Mouse (Mus musculus) stomach, embryonic 14.5 days (tissue): ENCODE data around the gene Gm13178. TPM values are rescaled to one million over a fixed set of nuclear protein-coding genes. Genes with fewer than 3 reads are reported as not detected.

Experiments
- ATAC-seq: fragments of 200-750 bp; cut with Nextera tagmentation; 2 replicates; pipeline ENCODE4 v1.8.0; 2017; ENCODE audit warnings: low read depth, moderate TSS enrichment; ENCODE audit not compliant: insufficient number of reproducible peaks, insufficient read depth, low FRiP score
- H3K27ac ChIP-seq: fragments of 300-500 bp; sonication (generic); 2 replicates; pipeline ENCODE4 v1.5.1; 2014; ENCODE audit warnings: mild to moderate bottlenecking, low read length, moderate library complexity, mixed read lengths
- H3K27me3 ChIP-seq: fragments of 300-500 bp; sonication (generic); 2 replicates; pipeline ENCODE4 v1.6.1; 2014; ENCODE audit warnings: low read length, control low read depth, mixed read lengths; ENCODE audit not compliant: control insufficient read depth, insufficient read depth
- H3K36me3 ChIP-seq: fragments of 300-500 bp; sonication (generic); 2 replicates; pipeline ENCODE4 v1.6.1; 2014; ENCODE audit warnings: mild to moderate bottlenecking, control low read depth, low read length, moderate library complexity, mixed read lengths; ENCODE audit not compliant: control insufficient read depth, insufficient read depth
- H3K4me1 ChIP-seq: fragments of 300-500 bp; sonication (generic); 2 replicates; pipeline ENCODE4 v1.6.1; 2014; ENCODE audit warnings: low read length, control low read depth, mixed read lengths; ENCODE audit not compliant: control insufficient read depth, insufficient read depth
- H3K4me2 ChIP-seq: fragments of 300-500 bp; sonication (generic); replicated peaks from 2 replicates; pipeline ENCODE4 v1.6.1; 2014; ENCODE audit warnings: low read depth, low read length, control low read depth
- H3K4me3 ChIP-seq: fragments of 300-500 bp; sonication (generic); 2 replicates; pipeline ENCODE4 v1.5.1; 2014; ENCODE audit warnings: low read depth, low read length, control low read depth
- H3K9ac ChIP-seq: fragments of 300-500 bp; sonication (generic); replicated peaks from 2 replicates; pipeline ENCODE4 v1.6.1; 2014; ENCODE audit warnings: low read depth, mild to moderate bottlenecking, control low read depth, low read length, moderate library complexity, mixed read lengths
- H3K9me3 ChIP-seq: fragments of 300-500 bp; sonication (generic); 2 replicates; pipeline ENCODE4 v1.6.1; 2016; ENCODE audit warnings: low read depth, low read length, control low read depth; ENCODE audit not compliant: control insufficient read depth
- WGBS: fragments of 180-500 bp; shearing (Covaris S2); extraction: QIAGEN DNeasy Blood & Tissue Kit; methylation state at CpG from one replicate; pipeline ENCODE4 v1.1.7; 2014; 5-methylcytosine and 5-hydroxymethylcytosine counted together
- polyA plus RNA-seq: library from polyadenylated mRNA; unstranded; fragments of >200 nt; fragmentation: Nextera tagmentation; extraction: Ambion mirVana; gene quantifications from 2 replicates; pipeline ENCODE4 v1.2.1, GENCODE M21; 2014

Gm13178 gene
- polyA plus RNA-seq = not detected in 2 replicates

GRCm38 (mm10) chr4:144721304-144721703 lies at the start of gene Gm13178:
Gene Gm13178 (minus strand): TSS chr4:144721404.
- no peak for ATAC-seq
- no peaks in the 10 kb centered on the region for H3K9me3 ChIP-seq
- no peak within 1 kb of the TSS for H3K4me2 ChIP-seq
- no peaks in the 10 kb centered on the region for H3K4me1 ChIP-seq
- no peak within 1 kb of the TSS for H3K4me3 ChIP-seq
- no peak within 1 kb of the TSS for H3K27ac ChIP-seq
- H3K36me3 ChIP-seq = no peaks in the 10 kb centered on the region
- no peaks in the 10 kb centered on the region for H3K27me3 ChIP-seq
- no peak within 1 kb of the TSS for H3K9ac ChIP-seq
- 86% methylated on average over 1 of the region's 1 CpGs for WGBS

- Histone ChIP-seq H3K4me2 (no peak overlapping the region), H3K9ac (no peak overlapping the region), H3K9me3 (no peaks in the 10 kb centered on the region), H3K4me3 (no peak overlapping the region), H3K27ac (no peak overlapping the region), H3K36me3 (no peaks in the 10 kb centered on the region), H3K27me3 (no peaks in the 10 kb centered on the region), H3K4me1 (no peaks in the 10 kb centered on the region)
- WGBS = 21% methylated on average over 2 of the region's 2 CpGs
- no peak for ATAC-seq
Observed at GRCm38 (mm10) chr4:144765722-144766121, 44.5 kb upstream of the Gm13178 start.

GRCm38 (mm10) chr4:144749139-144749538 lies 27.9 kb upstream of the Gm13178 start:
- Histone ChIP-seq H3K4me3 (no peak overlapping the region), H3K27me3 (no peaks in the 10 kb centered on the region), H3K9ac (no peak overlapping the region), H3K4me1 (no peaks in the 10 kb centered on the region), H3K36me3 (no peaks in the 10 kb centered on the region), H3K27ac (no peak overlapping the region), H3K4me2 (no peak overlapping the region), H3K9me3 (no peaks in the 10 kb centered on the region)
- ATAC-seq = peak; percentile 63; the same call in 1 of the 2 replicates
- 16% methylated on average over 1 of the region's 1 CpGs for WGBS

GRCm38 (mm10) chr4:144719691-144720090 lies 1.5 kb downstream of the Gm13178 start:
- Histone ChIP-seq H3K9ac (no peak overlapping the region), H3K4me1 (no peaks in the 10 kb centered on the region), H3K27ac (no peak overlapping the region), H3K9me3 (no peaks in the 10 kb centered on the region), H3K4me2 (no peak overlapping the region), H3K4me3 (no peak overlapping the region), H3K36me3 (no peaks in the 10 kb centered on the region), H3K27me3 (no peaks in the 10 kb centered on the region)
- no peak for ATAC-seq
- 87% methylated on average over 1 of the region's 1 CpGs for WGBS

GRCm38 (mm10) chr4:144718288-144718687 lies 2.9 kb downstream of the Gm13178 start:
- Histone ChIP-seq H3K9ac (no peak overlapping the region), H3K27me3 (no peaks in the 10 kb centered on the region), H3K4me2 (no peak overlapping the region), H3K4me3 (no peak overlapping the region), H3K36me3 (no peaks in the 10 kb centered on the region), H3K4me1 (no peaks in the 10 kb centered on the region), H3K27ac (no peak overlapping the region), H3K9me3 (no peaks in the 10 kb centered on the region)
- WGBS = 83% methylated on average over 1 of the region's 1 CpGs
- peak; percentile 56; the same call in 1 of the 2 replicates for ATAC-seq

- no peaks in the 10 kb centered on the region for H3K9me3 ChIP-seq
- H3K36me3 ChIP-seq = no peaks in the 10 kb centered on the region
- ATAC-seq = no peak
- H3K27ac ChIP-seq = no peak within 1 kb of the TSS
- no peak within 1 kb of the TSS for H3K9ac ChIP-seq
- 40% methylated on average over 2 of the region's 2 CpGs for WGBS
- H3K4me3 ChIP-seq = no peak within 1 kb of the TSS
- H3K27me3 ChIP-seq = no peaks in the 10 kb centered on the region
- no peaks in the 10 kb centered on the region for H3K4me1 ChIP-seq
- no peak within 1 kb of the TSS for H3K4me2 ChIP-seq
Observed at GRCm38 (mm10) chr4:144686268-144686667, 34.9 kb downstream of the Gm13178 start, which contains the start of gene Gm436. Gene Gm436 (minus strand): TSS chr4:144686368.

Other genes with a start within 250 kb of the Gm13178 start
- not detected in 2 replicates for gene 9430007A20Rik, start 201.6 kb downstream of the Gm13178 start, polyA plus RNA-seq
- not detected in 2 replicates for gene Gm13124, start 156.3 kb downstream of the Gm13178 start, polyA plus RNA-seq
- not detected in 2 replicates for gene Aadacl4, start 107.7 kb downstream of the Gm13178 start, polyA plus RNA-seq
- gene Gm436, start 35.0 kb downstream of the Gm13178 start, polyA plus RNA-seq = not detected in 2 replicates
- gene Gm438, start 65.2 kb upstream of the Gm13178 start, polyA plus RNA-seq = not detected in 2 replicates
- gene Dhrs3, start 171.4 kb upstream of the Gm13178 start, polyA plus RNA-seq = 128 and 143 TPM in 2 replicates